Mouse (Mus musculus): ENCODE results near the gene Wscd1. TPM values are rescaled to one million over a fixed set of nuclear protein-coding genes. Genes with fewer than 3 reads are reported as not detected.
"Not testable (repeated sequence)": the region's sequence is repeated elsewhere in the genome, so short reads cannot be mapped to it uniquely, and the experiment has no call there.

The Wscd1 gene
- total RNA-seq, 2 experiments from 2014 or later = 61.4 to 71.4 TPM

- no peak for DNase-seq
- intact Hi-C loops (cut with DNase I) = no loop called here
Observed at GRCm38 (mm10) chr11:71818111-71818510, 68.4 kb downstream of the Wscd1 start.

- DNase-seq = no peak
- intact Hi-C loops (cut with DNase I) = no loop called here
Observed at GRCm38 (mm10) chr11:71819901-71820300, 70.2 kb downstream of the Wscd1 start.

DNA sequence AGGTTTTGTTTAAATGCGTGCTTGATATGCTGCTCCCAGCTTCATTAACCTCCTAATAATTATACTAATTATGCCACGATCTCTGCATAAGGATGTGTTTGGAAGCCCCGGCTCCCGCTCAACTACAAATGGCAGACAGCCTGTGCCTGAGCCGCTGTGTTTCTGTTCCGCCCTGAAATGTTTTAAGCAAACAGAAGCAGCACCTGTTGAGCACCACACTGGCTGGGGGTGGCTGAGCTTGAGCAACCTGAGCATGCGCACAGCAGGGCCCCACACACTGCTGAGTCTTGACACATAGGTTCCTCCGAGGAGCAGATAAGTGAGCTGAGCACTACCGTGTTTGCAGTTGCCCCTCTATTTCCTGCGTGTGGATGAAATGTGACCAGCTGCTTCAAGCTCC lies 71.1 kb downstream of the Wscd1 start:
- DNase-seq = no peak
- intact Hi-C loops (cut with DNase I) = no loop called here

GRCm38 (mm10) chr11:71821526-71821925 lies 71.8 kb downstream of the Wscd1 start:
- peak; percentile 41 for DNase-seq
- intact Hi-C loops (cut with DNase I) = not testable (repeated sequence)

GRCm38 (mm10) chr11:71822031-71822430 lies 72.3 kb downstream of the Wscd1 start:
- intact Hi-C loops (cut with DNase I) = no loop called here
- DNase-seq = peak; percentile 81

DNA sequence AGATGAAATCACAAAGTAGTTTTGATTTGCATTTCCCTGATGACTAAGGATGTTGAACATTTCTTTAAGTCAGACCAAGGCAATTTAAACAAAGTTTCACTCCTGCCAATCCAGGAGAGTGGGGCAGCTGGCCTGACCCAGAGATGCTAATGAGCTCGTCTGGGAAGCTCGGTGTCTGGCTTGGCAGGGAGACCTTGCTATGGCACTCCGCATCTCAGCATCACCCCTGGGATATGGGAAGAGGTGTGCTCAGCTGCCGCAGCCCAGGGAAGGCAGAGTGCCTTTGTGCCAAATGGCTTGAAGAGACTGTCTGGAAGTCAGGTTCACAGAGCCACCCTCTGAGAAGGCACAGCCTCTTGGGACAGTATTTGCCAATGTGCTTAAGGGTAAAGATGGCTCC lies 75.3 kb downstream of the Wscd1 start:
- intact Hi-C loops (cut with DNase I) = no loop called here
- DNase-seq = peak; percentile 47
